Mouse (Mus musculus): ENCODE measurements around the gene Psmb3. TPM values are rescaled to one million over a fixed set of nuclear protein-coding genes. Genes with fewer than 3 reads are reported as not detected.

Gene Psmb3
- polyA plus RNA-seq, 1 experiment from 2014 or later = 525 TPM

Small RNAs within 50 kb of the gene (microRNA-seq; reads per million reads assigned to microRNA genes)
- gene Gm24158 (0.63 reads per million), gene Mir6927 (0.63 reads per million), gene Mir8102 (not detected)

Other genes starting within 250 kb of the Psmb3 start
- 0.15 and 0.69 TPM in 2 replicates for gene 4933428G20Rik, start 203.1 kb upstream of the Psmb3 start, polyA plus RNA-seq (2014; fragmentation: Nextera tagmentation; extraction: Ambion mirVana)
- gene Srcin1, start 127.2 kb upstream of the Psmb3 start, polyA plus RNA-seq (2014; fragmentation: Nextera tagmentation; extraction: Ambion mirVana) = 0.97 and 1.1 TPM in 2 replicates
- gene Epop, start 73.7 kb upstream of the Psmb3 start, polyA plus RNA-seq (2014; fragmentation: Nextera tagmentation; extraction: Ambion mirVana) = 6.3 and 6.9 TPM in 2 replicates
- 5.7 and 10.0 TPM in 2 replicates for gene Mllt6, start 40.0 kb upstream of the Psmb3 start, polyA plus RNA-seq (2014; fragmentation: Nextera tagmentation; extraction: Ambion mirVana)
- gene Cisd3, start 17.6 kb upstream of the Psmb3 start, polyA plus RNA-seq (2014; fragmentation: Nextera tagmentation; extraction: Ambion mirVana) = 30.5 and 34.2 TPM in 2 replicates
- 19.3 and 23.1 TPM in 2 replicates for gene Pcgf2, start 2.9 kb upstream of the Psmb3 start, polyA plus RNA-seq (2014; fragmentation: Nextera tagmentation; extraction: Ambion mirVana)
- 1.9 and 2.6 TPM in 2 replicates for gene Pip4k2b, start 41.3 kb downstream of the Psmb3 start, polyA plus RNA-seq (2014; fragmentation: Nextera tagmentation; extraction: Ambion mirVana)
- 12.6 and 13.7 TPM in 2 replicates for gene Cwc25, start 63.2 kb downstream of the Psmb3 start, polyA plus RNA-seq (2014; fragmentation: Nextera tagmentation; extraction: Ambion mirVana)
- 0.56 TPM in 1 of 2 replicates, not detected in the other for gene 1700001P01Rik, start 72.5 kb downstream of the Psmb3 start, polyA plus RNA-seq (2014; fragmentation: Nextera tagmentation; extraction: Ambion mirVana)
- gene Rpl23, start 79.0 kb downstream of the Psmb3 start, polyA plus RNA-seq (2014; fragmentation: Nextera tagmentation; extraction: Ambion mirVana) = 695 and 947 TPM in 2 replicates
- 46.9 and 57.2 TPM in 2 replicates for gene Lasp1, start 95.6 kb downstream of the Psmb3 start, polyA plus RNA-seq (2014; fragmentation: Nextera tagmentation; extraction: Ambion mirVana)
- gene B230217C12Rik, start 137.4 kb downstream of the Psmb3 start, polyA plus RNA-seq (2014; fragmentation: Nextera tagmentation; extraction: Ambion mirVana) = 8.6 and 11.3 TPM in 2 replicates
- 0.33 and 0.47 TPM in 2 replicates for gene Fbxo47, start 180.8 kb downstream of the Psmb3 start, polyA plus RNA-seq (2014; fragmentation: Nextera tagmentation; extraction: Ambion mirVana)

Measured in kidney, embryonic 14.5 days (tissue).